Mouse (Mus musculus): ENCODE results near the gene Fxr2.

GRCm38 (mm10) chr11:69606491-69606795 is 26.3 kb upstream of the Fxr2 start:
- TF ChIP-seq CTCF (IDR thresholded peaks at IDR 0.05; ENCODE audit: extremely low read depth, insufficient read length, insufficient replicate concordance, low read depth, low read length) = no peak
- TF ChIP-seq POLR2A (IDR thresholded peaks at IDR 0.05; ENCODE audit: low read depth, low read length) = no peak

Measured in small intestine, adult 2 months (tissue).